Comparison of ENCODE assay signal across 21 mouse cellular contexts in the genomic region with DNA sequence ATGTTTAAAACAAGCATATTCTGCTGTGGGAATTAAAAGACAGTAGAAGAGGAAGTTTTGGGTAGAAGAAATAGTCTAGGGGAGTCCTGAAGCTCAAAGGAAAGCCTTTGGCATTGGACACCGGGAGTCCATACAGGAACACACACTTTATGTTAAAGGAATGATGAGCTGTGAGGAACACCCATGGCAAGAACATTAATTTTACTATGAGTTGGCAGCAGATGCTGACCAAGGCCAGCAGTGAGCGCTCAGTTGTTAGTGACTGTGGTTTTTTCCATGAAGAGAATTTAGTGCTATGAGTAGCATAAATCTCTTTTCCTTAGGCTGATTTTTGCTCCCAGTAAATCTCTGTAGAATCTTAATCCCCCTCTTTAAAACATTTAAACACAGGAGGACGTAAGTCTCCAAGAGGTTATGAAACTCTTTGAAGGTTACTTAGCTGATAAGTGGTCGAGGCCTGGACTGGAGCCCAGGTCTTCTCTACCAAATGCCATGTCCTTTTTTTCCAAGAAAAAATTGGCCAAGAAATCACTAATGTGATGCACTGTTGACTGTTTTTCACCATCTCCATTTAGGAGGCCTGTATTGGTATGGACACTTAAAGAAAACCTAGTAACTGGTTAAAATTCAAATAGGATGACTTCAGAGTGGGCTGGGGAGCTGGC. TPM values are rescaled to one million over a fixed set of nuclear protein-coding genes. Genes with fewer than 3 reads are reported as not detected.
A peak's percentile ranks its signal among the peaks of the same experiment; 100 is the strongest.
DNase-seq lines count a peak whose midpoint lies in the region; ATAC-seq and TF ChIP-seq lines count a peak whose summit lies in the region.
"Had no signal": no experiment of that assay in that cellular context is flagged by ENCODE, and none has a peak within 500 bp of the region (broad histone marks: within the 10 kb centered on the region; RNA-seq: fewer than 3 reads in every experiment).

No protein-coding gene starts in this region.

- no peak for TF ChIP-seq EP300 in stomach, postnatal 0 days (optimal IDR thresholded peaks at IDR 0.05)

- no peak overlapping the region for H3K4me2 ChIP-seq in kidney, postnatal 0 days (ENCODE audit: low read length)
- no peak overlapping the region for H3K4me2 ChIP-seq in stomach, postnatal 0 days (replicated peaks; ENCODE audit: low read depth)
- H3K4me2 ChIP-seq: forebrain, embryonic 15.5 days; heart, embryonic 13.5 days; liver, embryonic 11.5 days; midbrain, embryonic 13.5 days; neural tube, embryonic 15.5 days had no signal

- no peaks in the 10 kb centered on the region for H3K9me3 ChIP-seq in kidney, postnatal 0 days (replicated peaks; ENCODE audit: low read length)
- no peaks in the 10 kb centered on the region for H3K9me3 ChIP-seq in stomach, postnatal 0 days (ENCODE audit: control insufficient read depth, low read length)
- H3K9me3 ChIP-seq: forebrain, embryonic 15.5 days; G1E; heart, embryonic 13.5 days; midbrain, embryonic 13.5 days; neural tube, embryonic 15.5 days had no signal

- H3K4me3 ChIP-seq in kidney, postnatal 0 days (replicated peaks; ENCODE audit: low read depth, low read length), result no peak overlapping the region
- no peak overlapping the region for H3K4me3 ChIP-seq in stomach, postnatal 0 days (ENCODE audit: low read depth, low read length)
- H3K4me3 ChIP-seq: erythroblast, embryonic 14.5 days; forebrain, embryonic 15.5 days; gastrocnemius, adult 2 months; heart, embryonic 13.5 days; midbrain, embryonic 13.5 days; myocyte; neural tube, embryonic 15.5 days had no signal

- peak; percentile 37 for DNase-seq in kidney, postnatal 0 days (ENCODE audit: low spot score)
- no peak for DNase-seq in kidney, adult 9 months
- peak; percentile 37 for DNase-seq in ovary, postnatal 36 days (ENCODE audit: low spot score)
- no peak for DNase-seq in ovary, postnatal 14 days (ENCODE audit: low spot score)
- peak; percentile 72 for DNase-seq in adrenal gland, postnatal 10 days
- no peak for DNase-seq in stomach, postnatal 0 days (ENCODE audit: low spot score)
- DNase-seq in thymus, postnatal 14 days, result no peak
- DNase-seq: gastrocnemius, adult 2 months; heart, postnatal 36 days; kidney, adult 8-10 months; layer of hippocampus, postnatal 36 days; thymus, postnatal 36 days had no signal

- TF ChIP-seq CTCF in kidney, postnatal 0 days (IDR thresholded peaks at IDR 0.05; ENCODE audit: low read depth), result no peak
- no peak for TF ChIP-seq CTCF in stomach, postnatal 0 days (IDR thresholded peaks at IDR 0.05; ENCODE audit: low read depth)

- ATAC-seq in kidney, postnatal 0 days (replicated peaks; ENCODE audit: low FRiP score, low read depth), result no peak
- ATAC-seq in stomach, postnatal 0 days (ENCODE audit: low FRiP score, low TSS enrichment), result no peak
- ATAC-seq: forebrain, embryonic 15.5 days; hindbrain, embryonic 16.5 days; midbrain, embryonic 13.5 days had no signal

- H3K36me3 ChIP-seq in kidney, postnatal 0 days (ENCODE audit: insufficient read depth, low read length), result no peaks in the 10 kb centered on the region
- no peaks in the 10 kb centered on the region for H3K36me3 ChIP-seq in stomach, postnatal 0 days (ENCODE audit: control insufficient read depth, insufficient read depth, low read length)
- H3K36me3 ChIP-seq: forebrain, embryonic 15.5 days; midbrain, embryonic 13.5 days; neural tube, embryonic 15.5 days had no signal

- H3K27me3 ChIP-seq in kidney, postnatal 0 days (ENCODE audit: insufficient read depth, low read length), result no peaks in the 10 kb centered on the region
- no peaks in the 10 kb centered on the region for H3K27me3 ChIP-seq in stomach, postnatal 0 days (ENCODE audit: control insufficient read depth, insufficient read depth, low read length)
- H3K27me3 ChIP-seq: forebrain, embryonic 15.5 days; heart, embryonic 13.5 days; midbrain, embryonic 13.5 days; neural tube, embryonic 15.5 days had no signal

- 57% methylated on average over 4 of the region's 4 CpGs for WGBS in kidney, postnatal 0 days
- WGBS in stomach, postnatal 0 days, result 35% methylated on average over 4 of the region's 4 CpGs

- H3K4me1 ChIP-seq in kidney, postnatal 0 days (replicated peaks; ENCODE audit: insufficient read depth, low read length), result peaks cover 3% of the 10 kb centered on the region; the same call in 1 of the 2 replicates
- peaks cover 5% of the 10 kb centered on the region; the same call in 1 of the 2 replicates for H3K4me1 ChIP-seq in stomach, postnatal 0 days (replicated peaks; ENCODE audit: control insufficient read depth, insufficient read depth)
- H3K4me1 ChIP-seq: forebrain, embryonic 15.5 days; midbrain, embryonic 13.5 days; neural tube, embryonic 15.5 days had no signal

- H3K27ac ChIP-seq in kidney, postnatal 0 days, result no peak overlapping the region
- peak overlapping the region; percentile 41; the same call in 1 of the 2 replicates for H3K27ac ChIP-seq in stomach, postnatal 0 days (replicated peaks)
- H3K27ac ChIP-seq: forebrain, embryonic 15.5 days; gastrocnemius, adult 2 months; heart, embryonic 13.5 days; midbrain, embryonic 13.5 days; neural tube, embryonic 15.5 days had no signal

- no peak overlapping the region for H3K9ac ChIP-seq in kidney, postnatal 0 days (ENCODE audit: low read depth, low read length)
- no peak overlapping the region for H3K9ac ChIP-seq in stomach, postnatal 0 days (ENCODE audit: low read length)
- H3K9ac ChIP-seq: forebrain, embryonic 15.5 days; heart, embryonic 13.5 days; midbrain, embryonic 13.5 days; neural tube, embryonic 15.5 days had no signal

RNA-seq across cellular contexts. Expression of gene Babam2, which starts 18.1 kb away (rescaled TPM):
- polyA plus RNA-seq in kidney, postnatal 0 days (2015; fragmentation: Nextera tagmentation; extraction: Ambion mirVana), result 82.7 and 90.2 TPM in 2 replicates
- total RNA-seq in adrenal gland, postnatal 10 days (2021), result 10 to 100 TPM; 55.8 to 84.3 TPM
- 44.9 and 46.5 TPM in 2 replicates for polyA plus RNA-seq in stomach, postnatal 0 days (2015; fragmentation: Nextera tagmentation; extraction: Ambion mirVana)

RNA-seq across cellular contexts. Expression of gene Rbks, which starts 18.2 kb away (rescaled TPM):
- 11.7 and 12.5 TPM in 2 replicates for polyA plus RNA-seq in kidney, postnatal 0 days (2015; fragmentation: Nextera tagmentation; extraction: Ambion mirVana)
- 10 to 100 TPM in 1 of 2 experiments, 1 to 10 TPM in 1; 9.6 to 13.4 TPM for total RNA-seq in adrenal gland, postnatal 10 days (2021)
- polyA plus RNA-seq in stomach, postnatal 0 days (2015; fragmentation: Nextera tagmentation; extraction: Ambion mirVana), result 5.7 and 6.2 TPM in 2 replicates

Comparison
In these comparisons a context has a peak if more than half of its experiments do, and no peak if none do; other contexts are left out.
1. DNase-seq: peak in kidney, postnatal 0 days (single experiment), ovary, postnatal 36 days (single experiment) and adrenal gland, postnatal 10 days (single experiment); none in kidney, adult 9 months (single experiment), ovary, postnatal 14 days (single experiment), stomach, postnatal 0 days (single experiment) and thymus, postnatal 14 days (single experiment).